Mouse (Mus musculus) v-Abl transformed pro-B cells (cell line): ENCODE measurements around the gene Orai2.
"Not testable (repeated sequence)": the region's sequence is repeated elsewhere in the genome, so short reads cannot be mapped to it uniquely, and the experiment has no call there.

Experiments
- in situ Hi-C, 2 experiments: fragments of 400-800 bp; cut with MboI; formaldehyde crosslinking; loops; one replicate each; pipeline ENCODE4 v1.15.1; 2025; ENCODE audit not compliant: unreplicated experiment in 2 of 2

The Orai2 gene

DNA sequence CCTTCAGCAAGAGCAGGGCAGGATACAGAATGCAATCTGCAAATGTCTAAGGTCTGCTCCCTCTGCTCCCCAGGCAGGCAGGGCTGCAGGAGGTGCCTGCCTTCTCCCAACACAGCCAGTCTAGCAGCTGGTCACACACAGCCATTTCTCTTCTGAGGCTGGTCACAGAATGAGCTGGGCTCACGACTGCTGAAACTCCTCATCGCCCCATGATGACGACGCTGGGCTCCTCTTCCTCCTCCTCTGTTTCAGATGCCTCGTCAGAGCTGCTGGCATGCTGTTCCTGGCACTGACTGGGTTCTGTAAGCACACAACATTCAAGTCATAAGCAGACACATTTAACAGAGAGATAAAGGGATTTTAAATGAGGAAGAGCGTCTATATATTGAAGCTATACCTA lies 10.7 kb upstream of the Orai2 start:
- in situ Hi-C loops: loop anchor here in 1 of 2 experiments (25.0 kb wide), 1 partner anchor 94 kb away; the partner anchor contains the start of gene Rasa4

DNA sequence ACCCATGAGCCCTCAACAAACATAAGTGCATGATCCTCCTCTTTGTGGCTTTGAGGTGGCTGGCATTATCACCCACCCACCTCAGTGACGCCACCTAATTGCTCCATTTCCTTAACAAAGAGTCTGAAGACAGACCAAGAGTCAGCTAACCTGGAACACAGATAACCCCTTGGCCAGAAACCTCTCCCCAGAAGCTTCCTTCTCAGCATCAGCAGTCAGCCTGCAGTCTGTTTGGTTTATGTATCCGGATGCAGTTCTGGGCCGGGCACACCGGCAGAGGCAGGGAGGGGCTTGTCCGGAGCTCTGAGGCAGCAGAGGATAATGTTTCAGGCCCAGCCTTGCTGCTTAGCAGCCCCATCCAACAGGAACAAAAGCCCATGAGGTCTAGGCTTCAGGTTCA lies 9.1 kb upstream of the Orai2 start:
- in situ Hi-C loops: loop anchor here in 1 of 2 experiments (5.0 to 25.0 kb wide), 2 partner anchors 37 to 92 kb away; partner anchors contain the start of gene Rasa4

DNA sequence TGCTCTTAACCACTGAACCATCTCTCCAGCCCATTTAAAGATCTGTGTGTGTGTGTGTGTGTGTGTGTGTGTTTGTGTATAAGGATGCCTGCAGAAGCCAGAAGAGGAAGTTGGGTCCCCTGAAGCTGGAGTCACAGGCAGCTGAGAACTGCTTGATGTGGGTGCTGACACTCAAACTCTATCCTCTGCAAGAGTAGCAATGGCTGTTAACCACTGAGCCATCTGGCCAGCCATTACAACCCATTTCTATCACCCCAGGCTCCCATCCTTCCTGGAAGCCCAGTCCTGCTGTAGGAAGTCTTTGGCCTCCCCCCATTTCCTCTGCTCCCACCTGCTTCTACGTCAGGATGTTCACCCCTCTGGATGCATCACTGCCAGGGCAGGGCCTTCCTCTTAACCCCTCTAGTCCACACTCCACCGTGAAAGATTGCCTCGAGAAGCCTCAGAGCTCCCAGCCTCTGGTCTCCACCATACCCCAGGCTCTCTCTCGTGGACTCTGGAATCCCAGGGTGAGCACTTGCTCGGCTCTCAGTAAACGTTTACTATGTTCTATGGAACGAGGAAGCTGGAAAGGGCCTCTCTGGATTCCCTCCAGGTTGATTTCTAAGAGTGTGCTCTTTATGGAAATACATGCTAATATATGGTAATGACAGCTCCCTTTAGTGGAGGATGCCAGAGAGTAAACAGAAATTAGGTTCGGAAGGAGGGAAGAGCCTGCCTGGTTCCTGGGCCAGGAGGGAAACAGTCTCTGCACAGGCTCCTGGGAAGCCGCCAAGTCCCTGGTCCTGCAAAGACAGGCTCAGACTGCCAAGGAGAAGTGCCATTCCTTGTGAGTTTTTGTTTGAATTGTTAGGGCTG lies 3.3 kb upstream of the Orai2 start:
- in situ Hi-C loops: loop anchor here in 1 of 2 experiments (25.0 kb wide), 1 partner anchor 1988 kb away; the partner anchor contains the start of genes Ap4m1, Cops6, Mcm7 and Zfp113

DNA sequence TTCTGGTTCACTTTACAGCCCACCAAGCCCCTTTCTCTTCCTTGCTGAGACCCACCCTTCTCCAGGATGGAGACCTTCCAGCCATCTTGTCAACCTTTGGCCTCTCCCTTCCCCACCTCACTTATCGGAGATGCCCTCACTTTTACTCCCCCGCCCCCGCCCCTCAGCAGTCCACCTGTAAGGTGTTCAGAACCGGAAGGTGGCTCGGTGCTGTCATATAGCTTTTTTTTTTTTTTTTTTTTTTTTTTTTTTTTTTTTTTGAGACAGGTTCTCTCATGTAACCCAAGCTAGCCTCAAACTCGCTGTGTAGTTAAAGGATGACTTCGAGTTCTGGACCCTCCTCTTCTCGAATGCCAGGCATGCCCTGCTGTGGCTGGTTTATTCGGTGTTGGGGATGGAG lies 2.4 kb upstream of the Orai2 start:
- in situ Hi-C loops: loop anchor here in 1 of 2 experiments (25.0 kb wide), 1 partner anchor 1989 kb away; the partner anchor contains the start of genes Ap4m1, Cops6, Mcm7 and Zfp113

DNA sequence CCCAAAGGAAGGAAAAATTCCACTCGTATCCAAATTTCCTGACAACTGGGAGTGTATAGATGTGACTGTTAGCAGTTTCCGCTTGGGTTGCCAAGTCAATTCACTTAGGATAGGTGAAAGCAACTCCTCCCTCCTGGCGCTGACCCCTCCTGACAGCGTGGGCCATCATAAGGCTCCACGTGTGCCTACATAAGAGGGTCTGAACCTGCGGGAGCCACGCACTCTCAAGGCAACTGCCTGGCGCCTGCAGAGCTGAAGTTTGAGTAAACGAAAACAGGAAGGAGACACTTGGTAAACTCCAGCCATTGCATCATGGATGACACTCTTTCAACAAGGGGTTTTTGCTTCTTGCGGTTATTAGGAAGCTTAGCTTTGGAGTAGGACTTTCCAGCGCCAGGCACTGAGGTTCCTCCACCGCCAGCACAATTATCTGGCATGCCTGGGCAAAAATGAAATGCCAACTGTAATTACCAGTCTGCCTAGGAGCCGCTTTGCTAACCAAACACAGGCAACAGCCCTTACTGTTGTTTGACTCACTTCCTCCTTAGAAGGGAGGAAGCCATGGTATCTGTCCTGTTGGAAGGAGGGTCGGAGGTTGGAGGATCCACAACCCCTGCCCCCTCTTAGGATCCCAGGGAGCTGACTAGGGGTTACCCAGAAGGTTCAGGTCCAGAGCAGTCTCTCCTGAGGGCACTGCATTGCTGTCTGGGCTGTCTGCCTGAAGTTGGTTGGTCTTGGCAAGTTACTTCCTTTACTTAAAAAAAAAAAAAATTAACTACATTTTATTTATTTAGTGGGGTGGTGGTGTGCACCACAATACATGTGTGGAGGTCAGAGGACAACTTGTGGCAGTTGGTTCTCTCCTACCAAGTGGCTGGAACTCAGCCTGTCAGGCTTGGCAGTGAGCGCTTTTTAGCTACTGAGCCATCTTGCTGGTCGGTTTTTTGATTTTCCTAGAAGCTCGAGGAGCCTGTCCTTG lies 1.1 kb upstream of the Orai2 start:
- in situ Hi-C loops: loop anchor here in 1 of 2 experiments (25.0 kb wide), 1 partner anchor 1991 kb away; the partner anchor contains the start of genes Ap4m1, Cops6, Mcm7 and Zfp113

DNA sequence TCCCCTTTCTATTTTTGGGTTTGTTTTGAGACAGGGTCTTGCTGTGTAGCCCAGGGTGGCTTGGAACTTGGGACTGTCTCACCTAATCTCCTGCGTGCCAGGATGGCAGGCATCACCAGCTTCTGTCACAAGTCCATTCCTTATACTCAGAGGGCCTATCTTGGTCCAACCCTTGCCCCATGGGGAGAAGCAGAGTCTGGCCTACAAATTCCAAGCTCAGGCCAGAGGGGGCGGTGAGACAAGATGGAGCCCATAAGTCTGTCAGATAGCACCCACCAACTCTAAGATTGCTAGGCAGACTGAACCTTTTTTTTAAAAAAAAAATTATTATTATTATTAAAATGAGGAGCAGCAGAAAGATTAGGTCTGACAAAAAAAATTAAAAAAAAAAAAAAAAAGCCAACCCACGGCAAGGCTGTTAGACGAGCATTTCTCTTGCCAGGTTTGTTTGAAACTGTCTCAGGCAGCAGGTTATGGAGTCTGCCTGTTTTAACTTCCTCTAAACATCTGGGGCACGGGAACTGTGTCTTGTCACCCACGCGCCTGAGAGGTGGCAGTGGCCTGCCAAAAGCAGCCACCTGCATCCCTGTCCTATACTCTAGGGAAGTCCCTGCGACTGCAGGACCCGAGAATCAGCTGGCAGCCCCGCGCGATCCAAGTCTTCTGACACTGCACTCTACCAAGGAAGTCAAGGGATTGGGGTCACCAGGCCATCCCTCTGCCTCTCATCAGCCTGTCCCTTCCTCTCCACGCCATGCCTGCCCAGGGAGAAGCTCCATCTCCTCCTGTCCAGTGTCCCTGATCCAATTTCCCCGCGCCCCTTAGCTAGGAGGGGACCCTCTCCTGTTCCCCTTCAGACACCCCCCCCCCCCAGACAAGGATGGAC lies 644 bp downstream of the Orai2 start:
- in situ Hi-C loops: loop anchor here in 1 of 2 experiments (25.0 kb wide), 1 partner anchor 1992 kb away; the partner anchor contains the start of genes Ap4m1, Cops6, Mcm7 and Zfp113

DNA sequence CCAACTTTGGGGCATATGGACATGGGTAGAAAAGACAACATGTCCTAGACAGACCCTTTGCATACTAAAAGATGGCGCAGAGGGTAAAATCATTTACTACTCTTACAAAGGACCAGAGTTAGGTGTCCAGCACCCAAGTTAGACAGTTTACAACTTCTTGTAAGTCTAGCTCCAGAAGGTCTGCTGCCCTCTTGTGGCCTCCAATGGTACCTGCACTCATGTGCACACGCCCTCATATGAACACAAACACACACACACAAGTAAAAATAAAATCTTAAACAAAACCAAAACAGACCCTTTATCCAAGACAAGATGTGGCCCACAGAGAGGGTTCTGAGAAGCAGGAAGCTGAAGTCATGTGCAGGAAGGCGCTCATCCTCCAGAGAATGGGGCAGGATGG lies 2.4 kb downstream of the Orai2 start:
- in situ Hi-C loops: loop anchor here in 1 of 2 experiments (25.0 kb wide), 1 partner anchor 1994 kb away; the partner anchor contains the start of genes Ap4m1, Cops6, Mcm7 and Zfp113

DNA sequence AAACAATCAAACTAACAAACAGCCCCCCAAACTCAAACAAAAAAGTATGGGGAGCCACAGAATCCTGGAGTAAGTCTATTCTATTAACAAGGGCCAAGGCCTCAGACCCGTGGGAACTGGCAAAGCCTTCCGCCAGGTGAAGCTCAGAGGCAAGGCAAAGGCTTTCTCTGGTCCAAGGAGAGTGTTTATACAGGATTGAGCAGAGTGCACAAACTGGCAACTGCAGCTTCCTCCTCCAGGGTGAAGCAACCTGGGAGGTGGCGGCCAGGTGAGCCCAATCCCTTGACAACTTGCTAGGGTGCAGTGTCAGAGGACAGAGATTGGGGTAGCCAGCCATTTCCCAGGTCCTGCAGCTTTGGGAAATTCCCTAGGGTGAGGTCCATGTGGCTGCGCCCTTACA lies 3.2 kb downstream of the Orai2 start:
- in situ Hi-C loops: loop anchor here in 1 of 2 experiments (25.0 kb wide), 1 partner anchor 1995 kb away; the partner anchor contains the start of genes Ap4m1, Cops6, Mcm7 and Zfp113

DNA sequence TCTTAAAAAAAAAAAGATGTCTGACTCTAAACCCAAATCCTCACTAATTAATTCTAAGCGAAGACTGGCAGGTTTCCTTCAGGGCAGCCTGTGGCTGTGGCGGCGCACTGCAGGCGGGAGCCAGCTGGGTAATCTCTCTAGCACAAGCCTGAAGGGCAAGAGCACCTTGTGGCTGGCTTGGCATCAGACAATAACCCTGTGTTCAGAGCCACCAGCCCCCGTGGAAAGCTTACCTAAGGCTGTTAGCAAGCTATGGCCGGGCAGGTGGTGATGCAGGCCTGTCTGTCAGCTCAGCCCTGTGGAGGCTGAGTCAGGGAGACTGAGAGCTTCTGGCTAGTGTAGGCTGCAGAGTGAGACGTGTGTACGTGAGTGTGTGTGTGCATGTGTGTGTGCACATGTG lies 5.3 kb downstream of the Orai2 start:
- in situ Hi-C loops: loop anchor here in 1 of 2 experiments (25.0 kb wide), 1 partner anchor 1997 kb away; the partner anchor contains the start of genes Ap4m1, Cops6, Mcm7 and Zfp113

DNA sequence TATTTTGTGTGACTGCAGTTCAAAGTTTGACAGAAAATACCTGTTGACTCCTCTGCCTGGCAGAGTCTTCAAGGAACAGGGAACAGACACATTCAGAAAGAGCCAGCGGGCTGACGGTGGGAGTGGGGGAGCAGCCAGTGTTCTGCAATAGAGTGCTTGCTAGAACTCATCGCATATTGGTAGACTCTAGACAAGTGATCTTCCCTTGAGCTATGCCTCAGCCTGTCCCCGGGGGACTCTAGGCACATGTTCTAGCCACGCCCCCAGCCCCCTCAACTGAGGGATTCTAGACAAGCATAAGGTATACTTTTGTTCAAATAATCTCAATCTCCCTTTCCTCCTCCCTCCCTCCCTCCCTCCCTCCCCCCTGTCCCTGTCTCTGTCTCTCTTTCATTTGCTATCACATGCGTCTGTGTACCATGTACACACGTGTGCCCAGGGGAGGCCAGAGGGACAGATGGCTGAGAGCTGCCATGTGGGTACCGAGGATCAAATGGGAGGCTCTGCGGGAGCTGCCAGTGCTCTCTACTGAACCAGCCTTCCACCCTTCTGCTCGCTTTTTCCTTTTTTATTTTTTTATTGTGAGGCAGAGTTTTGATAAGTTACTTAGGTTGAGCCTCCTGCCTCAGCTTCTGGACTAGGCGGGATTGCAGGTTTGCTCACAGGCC lies 6.6 kb downstream of the Orai2 start:
- in situ Hi-C loops: loop anchor here in 1 of 2 experiments (25.0 kb wide), 1 partner anchor 1998 kb away; the partner anchor contains the start of genes Ap4m1, Cops6, Mcm7 and Zfp113

DNA sequence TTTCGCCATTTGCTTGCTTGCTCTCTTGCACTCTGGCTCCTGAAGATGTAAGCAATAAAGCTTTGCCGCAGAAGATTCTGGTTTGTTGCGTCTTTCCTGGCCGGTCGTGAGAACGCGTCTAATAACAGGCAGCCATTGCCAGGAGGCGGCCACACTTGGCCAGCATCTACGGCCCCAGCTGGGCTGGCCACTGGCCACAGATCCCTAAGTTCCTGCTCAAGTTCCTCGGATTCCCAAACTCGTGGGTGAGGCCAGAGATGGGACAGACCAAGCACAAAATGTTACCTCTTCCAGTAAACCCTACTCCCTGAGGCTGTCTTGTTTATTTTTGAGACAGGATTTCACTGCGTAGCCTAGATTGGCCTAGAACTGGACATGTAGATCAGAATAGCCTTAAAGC lies 10.4 kb downstream of the Orai2 start:
- in situ Hi-C loops: loop anchor here in 1 of 2 experiments (25.0 kb wide), 1 partner anchor 2002 kb away; the partner anchor contains the start of genes Ap4m1, Cops6, Mcm7 and Zfp113

DNA sequence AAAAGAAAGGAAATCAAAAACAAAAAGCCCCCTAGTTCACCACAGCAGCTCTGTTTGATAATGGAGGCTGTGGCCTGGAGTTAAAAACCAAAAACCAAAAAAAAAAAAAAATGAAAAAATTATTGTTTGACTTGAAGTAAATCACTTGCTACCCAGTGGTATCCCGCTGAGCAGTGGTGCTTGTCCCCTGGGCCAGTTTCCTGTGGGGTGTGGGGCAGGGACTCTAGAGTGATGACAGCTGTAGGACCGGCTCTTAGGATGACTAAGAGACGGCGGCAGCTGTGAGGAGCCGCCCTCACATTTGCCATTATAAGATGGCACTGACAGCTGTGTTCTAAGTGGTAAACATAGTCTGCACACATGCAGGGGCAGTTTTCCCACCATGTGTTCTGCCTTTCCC lies 15.1 kb downstream of the Orai2 start:
- in situ Hi-C loops: loop anchor here in 1 of 2 experiments (25.0 kb wide), 1 partner anchor 2007 kb away; the partner anchor contains the start of genes Ap4m1, Cops6, Mcm7 and Zfp113

DNA sequence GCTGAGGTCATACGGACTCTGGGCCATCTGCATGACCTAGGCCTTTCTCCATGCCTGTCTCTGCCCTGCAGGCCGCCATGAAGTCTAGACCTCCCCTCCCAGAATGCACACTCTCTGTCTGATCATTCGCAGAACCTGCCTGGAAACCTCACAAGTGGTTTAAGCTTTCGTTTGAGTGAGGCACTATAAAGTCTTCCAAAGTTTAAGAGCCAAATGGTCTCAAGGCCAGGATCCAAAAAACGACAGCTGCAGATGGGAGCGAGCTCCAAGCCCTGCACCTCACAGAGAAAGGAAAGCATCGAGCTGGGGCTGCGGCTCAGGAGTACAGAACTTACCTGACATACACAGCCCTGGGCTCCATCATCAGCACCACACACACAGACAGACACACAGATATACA lies 18.1 kb downstream of the Orai2 start:
- in situ Hi-C loops: loop anchor here in 1 of 2 experiments (25.0 kb wide), 1 partner anchor 2010 kb away; the partner anchor contains the start of genes Ap4m1, Cops6, Mcm7 and Zfp113

DNA sequence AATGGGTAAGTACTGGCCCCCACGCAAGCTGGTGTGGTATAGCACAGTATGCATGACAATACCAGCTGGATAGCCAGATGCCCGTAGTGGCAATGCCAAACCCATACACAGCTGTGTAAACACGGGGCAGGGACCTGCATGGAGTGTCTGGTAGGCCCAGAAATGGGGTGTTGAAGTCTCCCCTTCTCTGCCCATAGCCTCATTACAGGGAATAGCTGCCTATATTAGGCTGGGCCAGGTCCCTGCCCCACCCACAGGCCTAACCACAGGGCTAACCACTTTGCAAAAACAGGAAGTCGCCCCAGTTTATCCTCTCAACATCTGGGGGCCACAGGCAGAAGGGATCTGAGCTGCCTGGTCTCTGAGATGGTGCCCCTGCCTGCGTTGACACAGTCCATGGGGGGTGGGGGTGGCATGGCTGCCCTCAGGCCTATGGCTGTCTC lies 21.4 kb downstream of the Orai2 start:
- in situ Hi-C loops: not testable (repeated sequence)

DNA sequence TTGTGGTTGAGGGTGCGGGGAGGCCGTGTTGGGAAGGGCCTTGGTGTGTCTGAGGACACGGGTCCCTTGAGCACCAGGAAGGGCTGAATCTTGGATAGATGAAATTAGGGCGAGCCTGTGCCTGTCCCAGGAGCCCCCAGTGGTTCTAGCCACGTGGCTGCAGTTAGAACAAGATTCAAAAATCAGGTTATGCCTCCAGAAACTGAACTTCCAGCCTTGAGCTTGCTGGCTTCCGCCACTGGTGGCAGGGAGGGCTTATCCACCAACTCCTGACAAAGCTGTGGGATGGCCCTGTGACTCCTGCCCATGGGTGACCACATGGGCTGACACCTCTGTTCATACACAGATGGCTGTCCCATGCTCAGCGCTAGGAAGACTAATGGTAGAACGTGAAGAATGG lies 22.8 kb downstream of the Orai2 start:
- in situ Hi-C loops: no loop called here

DNA sequence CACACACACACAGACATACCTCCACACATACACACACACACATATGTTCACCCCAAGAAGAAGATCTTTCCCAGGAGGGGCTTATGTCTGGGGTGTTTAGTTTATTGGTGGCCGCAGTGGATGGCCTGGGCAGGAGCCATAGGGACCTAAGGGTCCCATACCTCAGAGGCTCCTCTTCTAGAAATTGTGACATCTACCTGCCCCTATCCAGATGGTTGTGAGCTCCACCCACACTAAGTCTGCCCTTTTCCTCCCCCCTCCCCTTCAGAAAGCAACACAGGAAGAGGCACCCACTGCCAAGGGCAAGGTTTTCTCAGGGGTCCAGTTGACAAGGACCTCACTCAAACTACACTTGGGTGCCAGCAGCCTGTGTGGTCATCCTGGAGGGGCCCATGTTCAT lies 23.6 kb downstream of the Orai2 start:
- in situ Hi-C loops: no loop called here

DNA sequence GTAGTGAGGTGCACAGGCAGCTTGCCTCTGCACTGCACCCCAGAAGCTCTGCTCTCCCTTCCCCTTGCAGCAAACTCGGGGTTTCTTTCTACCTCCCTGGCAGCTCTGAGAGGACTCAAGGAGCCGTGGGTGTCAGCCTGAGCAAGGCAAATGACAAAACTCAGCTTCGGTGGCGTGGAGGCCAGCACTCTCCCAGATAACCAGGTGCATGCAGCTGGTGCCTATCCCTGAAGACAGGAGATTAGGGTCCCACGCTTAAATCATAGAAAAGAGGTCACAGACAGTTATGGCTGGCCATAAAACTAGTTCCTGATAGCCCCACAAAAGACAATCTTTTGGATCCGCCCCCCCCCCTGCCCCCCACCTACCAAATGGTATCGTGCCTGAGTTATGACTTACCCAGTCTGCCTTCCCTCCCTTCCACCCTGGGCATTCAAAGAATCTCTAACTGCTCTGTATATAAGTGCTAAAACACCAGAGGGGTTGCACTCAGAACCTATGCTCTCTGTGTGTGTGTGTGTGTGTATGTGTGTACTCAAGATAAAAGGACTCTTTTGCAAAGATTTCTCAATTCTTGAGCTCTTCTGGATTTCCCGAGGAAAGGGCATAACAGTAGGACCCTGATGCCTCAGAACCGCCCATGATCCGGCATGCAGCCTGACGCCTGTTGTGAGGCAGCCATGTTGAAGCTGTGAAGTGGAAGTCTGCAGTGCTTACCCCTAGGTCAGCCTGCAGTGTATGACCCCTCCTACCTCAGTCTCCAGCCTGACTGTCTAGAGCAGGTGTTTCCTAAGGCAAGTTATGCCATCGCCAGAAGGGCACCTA lies 25.7 kb downstream of the Orai2 start:
- in situ Hi-C loops: loop anchor here in 1 of 2 experiments (5.0 kb wide), 1 partner anchor 32 kb away; no protein-coding TSS in a partner anchor
